In the genomic region with DNA sequence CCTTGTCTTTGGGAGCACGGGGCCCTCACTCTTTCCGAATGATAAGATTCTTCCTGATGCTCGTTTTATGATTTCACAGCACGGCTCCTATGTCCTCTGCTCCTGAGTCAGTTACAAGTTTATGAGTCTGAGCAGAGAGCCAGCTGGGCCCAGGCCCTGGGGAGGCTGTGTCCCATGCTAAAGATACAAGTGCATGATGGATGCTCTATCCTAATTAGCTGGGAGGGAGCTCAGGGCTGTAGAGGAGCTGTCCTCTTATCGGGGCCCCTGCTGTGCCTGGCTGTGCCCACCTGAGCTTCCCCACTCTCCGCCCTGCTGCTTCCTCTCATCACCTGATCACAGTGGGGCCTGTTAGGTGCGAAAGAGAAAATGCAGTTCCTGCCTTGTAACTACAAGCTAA, we compare ENCODE assay signal across 25 mouse cellular contexts.
DNase-seq lines count a peak whose midpoint lies in the region; ATAC-seq and TF ChIP-seq lines count a peak whose summit lies in the region.
"Had no signal": no experiment of that assay in that cellular context is flagged by ENCODE, and none has a peak within 500 bp of the region (broad histone marks: within the 10 kb centered on the region; RNA-seq: fewer than 3 reads in every experiment).

No protein-coding gene starts in this region.

- no peak overlapping the region for H3K4me3 ChIP-seq in hindbrain, embryonic 10.5 days
- no peak overlapping the region for H3K4me3 ChIP-seq in hindbrain, postnatal 0 days (ENCODE audit: low read length)
- no peak overlapping the region for H3K4me3 ChIP-seq in midbrain, embryonic 13.5 days (replicated peaks)
- H3K4me3 ChIP-seq in midbrain, embryonic 15.5 days, result no peak overlapping the region
- no peak overlapping the region for H3K4me3 ChIP-seq in hindbrain, embryonic 13.5 days
- H3K4me3 ChIP-seq in neural tube, embryonic 11.5 days (ENCODE audit: low read depth, low read length), result no peak overlapping the region
- H3K4me3 ChIP-seq: embryonic facial prominence, embryonic 12.5 days; heart, adult 2 months; kidney, embryonic 15.5 days; limb, embryonic 15.5 days; lung, embryonic 15.5 days; megakaryocyte, embryonic 14.5 days had no signal

- H3K27me3 ChIP-seq in hindbrain, embryonic 10.5 days (ENCODE audit: insufficient read depth, poor library complexity, severe bottlenecking), result no peaks in the 10 kb centered on the region
- no peaks in the 10 kb centered on the region for H3K27me3 ChIP-seq in hindbrain, postnatal 0 days (ENCODE audit: insufficient read depth, low read length)
- no peaks in the 10 kb centered on the region for H3K27me3 ChIP-seq in midbrain, embryonic 13.5 days
- no peaks in the 10 kb centered on the region for H3K27me3 ChIP-seq in midbrain, embryonic 15.5 days (replicated peaks)
- H3K27me3 ChIP-seq in hindbrain, embryonic 13.5 days, result no peaks in the 10 kb centered on the region
- H3K27me3 ChIP-seq in neural tube, embryonic 11.5 days (ENCODE audit: control insufficient read depth, insufficient read depth, low read length), result no peaks in the 10 kb centered on the region
- H3K27me3 ChIP-seq: embryonic facial prominence, embryonic 12.5 days; kidney, embryonic 15.5 days; limb, embryonic 15.5 days; lung, embryonic 15.5 days had no signal

- no peak for TF ChIP-seq CTCF in hindbrain, postnatal 0 days (IDR thresholded peaks at IDR 0.05; ENCODE audit: low read depth)

- H3K27ac ChIP-seq in hindbrain, embryonic 10.5 days, result peak overlapping the region; percentile 19
- H3K27ac ChIP-seq in hindbrain, postnatal 0 days, result no peak overlapping the region
- H3K27ac ChIP-seq in midbrain, embryonic 13.5 days, result peak overlapping the region; percentile 37
- H3K27ac ChIP-seq in midbrain, embryonic 15.5 days, result no peak overlapping the region
- H3K27ac ChIP-seq in hindbrain, embryonic 13.5 days, result peak overlapping the region; percentile 75
- no peak overlapping the region for H3K27ac ChIP-seq in neural tube, embryonic 11.5 days (ENCODE audit: low read depth, low read length)
- H3K27ac ChIP-seq: embryonic facial prominence, embryonic 12.5 days; heart, adult 2 months; kidney, embryonic 15.5 days; limb, embryonic 15.5 days; liver, embryonic 14.5 days; lung, embryonic 15.5 days had no signal

- H3K4me1 ChIP-seq in hindbrain, embryonic 10.5 days (replicated peaks), result peaks cover 34% of the 10 kb centered on the region
- peaks cover 8% of the 10 kb centered on the region for H3K4me1 ChIP-seq in hindbrain, postnatal 0 days (ENCODE audit: insufficient read depth, low read length)
- H3K4me1 ChIP-seq in midbrain, embryonic 13.5 days (replicated peaks), result peaks cover 34% of the 10 kb centered on the region
- H3K4me1 ChIP-seq in midbrain, embryonic 15.5 days, result peaks cover 19% of the 10 kb centered on the region
- H3K4me1 ChIP-seq in hindbrain, embryonic 13.5 days (replicated peaks), result peaks cover 40% of the 10 kb centered on the region
- H3K4me1 ChIP-seq in neural tube, embryonic 11.5 days (ENCODE audit: control insufficient read depth, insufficient read depth, low read length), result no peaks in the 10 kb centered on the region

- 69% methylated on average over 7 of the region's 7 CpGs for WGBS in hindbrain, embryonic 10.5 days
- WGBS in hindbrain, postnatal 0 days, result 62% methylated on average over 7 of the region's 7 CpGs
- WGBS in midbrain, embryonic 13.5 days, result 66% methylated on average over 7 of the region's 7 CpGs
- 69% methylated on average over 7 of the region's 7 CpGs for WGBS in midbrain, embryonic 15.5 days
- WGBS in hindbrain, embryonic 13.5 days, result 41% methylated on average over 7 of the region's 7 CpGs
- WGBS in neural tube, embryonic 11.5 days, result 47% methylated on average over 7 of the region's 7 CpGs

- no peak overlapping the region for H3K9ac ChIP-seq in hindbrain, postnatal 0 days (replicated peaks; ENCODE audit: low read length)
- H3K9ac ChIP-seq in midbrain, embryonic 13.5 days (replicated peaks), result no peak overlapping the region
- H3K9ac ChIP-seq in midbrain, embryonic 15.5 days, result no peak overlapping the region
- no peak overlapping the region for H3K9ac ChIP-seq in hindbrain, embryonic 13.5 days
- H3K9ac ChIP-seq in neural tube, embryonic 11.5 days (ENCODE audit: low read length), result no peak overlapping the region
- H3K9ac ChIP-seq: embryonic facial prominence, embryonic 12.5 days; kidney, embryonic 15.5 days; limb, embryonic 15.5 days; liver, embryonic 14.5 days; lung, embryonic 15.5 days had no signal

- no peak for ATAC-seq in hindbrain, postnatal 0 days
- no peak for ATAC-seq in midbrain, embryonic 13.5 days
- no peak for ATAC-seq in midbrain, embryonic 15.5 days (replicated peaks)
- no peak for ATAC-seq in hindbrain, embryonic 13.5 days (ENCODE audit: low FRiP score)
- ATAC-seq in neural tube, embryonic 11.5 days (ENCODE audit: insufficient read depth, low FRiP score, low TSS enrichment), result peak; percentile 58
- ATAC-seq: forebrain, embryonic 14.5 days; intestine, postnatal 0 days had no signal

- no peak for DNase-seq in hindbrain, embryonic 10.5 days (ENCODE audit: low spot score)
- no peak for DNase-seq in hindbrain, postnatal 0 days (ENCODE audit: low spot score)
- DNase-seq in neural tube, embryonic 11.5 days (ENCODE audit: low spot score), result no peak
- DNase-seq in embryo, embryonic 9.5 days (ENCODE audit: extremely low spot score), result no peak
- DNase-seq in lung, adult 18-20 months, result no peak
- DNase-seq: cerebellum, adult 18-20 months; cerebellum, postnatal 14 days; heart, adult 2 months; kidney, postnatal 4 days; layer of hippocampus, adult 9-11 months; lung, postnatal 36 days; right cerebral cortex, postnatal 25 days; spleen, adult 18-20 months; thymus, postnatal 14 days had no signal

- no peaks in the 10 kb centered on the region for H3K9me3 ChIP-seq in hindbrain, embryonic 10.5 days
- H3K9me3 ChIP-seq in hindbrain, postnatal 0 days (ENCODE audit: low read length), result no peaks in the 10 kb centered on the region
- no peaks in the 10 kb centered on the region for H3K9me3 ChIP-seq in midbrain, embryonic 13.5 days
- no peaks in the 10 kb centered on the region for H3K9me3 ChIP-seq in midbrain, embryonic 15.5 days
- no peaks in the 10 kb centered on the region for H3K9me3 ChIP-seq in hindbrain, embryonic 13.5 days
- no peaks in the 10 kb centered on the region for H3K9me3 ChIP-seq in neural tube, embryonic 11.5 days (ENCODE audit: control insufficient read depth, low read length)
- H3K9me3 ChIP-seq: embryonic facial prominence, embryonic 12.5 days; kidney, embryonic 15.5 days; limb, embryonic 15.5 days; lung, embryonic 15.5 days had no signal

- no peak overlapping the region for H3K4me2 ChIP-seq in hindbrain, postnatal 0 days (ENCODE audit: low read depth, low read length)
- no peak overlapping the region for H3K4me2 ChIP-seq in midbrain, embryonic 13.5 days (replicated peaks)
- H3K4me2 ChIP-seq in midbrain, embryonic 15.5 days, result no peak overlapping the region
- no peak overlapping the region for H3K4me2 ChIP-seq in hindbrain, embryonic 13.5 days
- H3K4me2 ChIP-seq in neural tube, embryonic 11.5 days (ENCODE audit: low read depth), result no peak overlapping the region
- H3K4me2 ChIP-seq: embryonic facial prominence, embryonic 12.5 days; kidney, embryonic 15.5 days; limb, embryonic 15.5 days; lung, embryonic 15.5 days had no signal

- H3K36me3 ChIP-seq in hindbrain, embryonic 10.5 days, result no peaks in the 10 kb centered on the region
- H3K36me3 ChIP-seq in hindbrain, postnatal 0 days (ENCODE audit: insufficient read depth, low read length), result no peaks in the 10 kb centered on the region
- H3K36me3 ChIP-seq in midbrain, embryonic 13.5 days, result no peaks in the 10 kb centered on the region
- no peaks in the 10 kb centered on the region for H3K36me3 ChIP-seq in midbrain, embryonic 15.5 days (replicated peaks)
- H3K36me3 ChIP-seq in hindbrain, embryonic 13.5 days, result no peaks in the 10 kb centered on the region
- no peaks in the 10 kb centered on the region for H3K36me3 ChIP-seq in neural tube, embryonic 11.5 days (ENCODE audit: control insufficient read depth, insufficient read depth, low read length)
- H3K36me3 ChIP-seq: embryonic facial prominence, embryonic 12.5 days; kidney, embryonic 15.5 days; limb, embryonic 15.5 days; lung, embryonic 15.5 days had no signal

Comparison
In these comparisons a context has a peak if more than half of its experiments do, and no peak if none do; other contexts are left out.
1. H3K27ac ChIP-seq: peak in hindbrain, embryonic 10.5 days (single experiment), midbrain, embryonic 13.5 days (single experiment) and hindbrain, embryonic 13.5 days (single experiment); none in hindbrain, postnatal 0 days (single experiment), midbrain, embryonic 15.5 days (single experiment) and neural tube, embryonic 11.5 days (single experiment).